Mouse (Mus musculus): ENCODE results near the gene Nudt15.

- TF ChIP-seq POLR2A (IDR thresholded peaks at IDR 0.05; ENCODE audit: insufficient read depth, low read depth, low read length) (no peak), CTCF (IDR thresholded peaks at IDR 0.05; ENCODE audit: insufficient read depth, low read depth, low read length) (no peak)
These were observed 23.9 kb downstream of the Nudt15 start for GRCm38 (mm10) chr14:73524136-73524535.
